Mouse (Mus musculus): ENCODE results near the gene Cilp. TPM values are rescaled to one million over a fixed set of nuclear protein-coding genes. Genes with fewer than 3 reads are reported as not detected.

Cilp gene
- total RNA-seq, 1 experiment = 0.09 TPM

- no peak overlapping the region for H3K27ac ChIP-seq (ENCODE audit: insufficient read depth, low read depth, low read length, poor library complexity, severe bottlenecking)
- H3K36me3 ChIP-seq (ENCODE audit: control insufficient read depth, insufficient read depth, low read length, poor library complexity, severe bottlenecking) = peaks cover 5% of the 10 kb centered on the region; the same call in 1 of the 2 replicates
- no peak overlapping the region for H3K9ac ChIP-seq (ENCODE audit: insufficient read depth, low read depth, low read length, poor library complexity, severe bottlenecking)
- in situ Hi-C loops (cut with MboI; ENCODE audit: low sequenced_read_pairs in 2 of 2, unreplicated experiment in 2 of 2) = no loop called here
- peaks cover 0 to 3% of the 10 kb centered on the region in 2 experiments; a peak in 2 of 4 replicates for H3K4me1 ChIP-seq (ENCODE audit: control insufficient read depth in 2 of 2, insufficient read depth in 2 of 2, low read length in 2 of 2, poor library complexity in 1 of 2)
- DNase-seq (ENCODE audit: low read depth, low spot score) = no peak
- H3K4me3 ChIP-seq (ENCODE audit: insufficient read depth in 1 of 2, low read depth in 1 of 2, low read length in 2 of 2, poor library complexity in 1 of 2, severe bottlenecking in 1 of 2) = no peak overlapping the region
- TF ChIP-seq ZC3H11A (IDR thresholded peaks at IDR 0.05; ENCODE audit: borderline replicate concordance, low read depth, low read length) (no peak), ZNF384 (IDR thresholded peaks at IDR 0.05; ENCODE audit: low read depth, low read length) (no peak), MAFK (IDR thresholded peaks at IDR 0.05; ENCODE audit: insufficient read depth, low read depth, low read length) (no peak), CHD2 (IDR thresholded peaks at IDR 0.05; ENCODE audit: low read depth, low read length) (no peak), HCFC1 (IDR thresholded peaks at IDR 0.05; ENCODE audit: borderline replicate concordance, insufficient read depth, low read length) (no peak)
- H3K9me3 ChIP-seq (ENCODE audit: control insufficient read depth, insufficient read depth, low read depth, low read length) = no peaks in the 10 kb centered on the region
Measured at GRCm38 (mm10) chr9:65241973-65242372, 23.0 kb upstream of the Cilp start.

- H3K9ac ChIP-seq (ENCODE audit: insufficient read depth, low read depth, low read length, poor library complexity, severe bottlenecking) = no peak overlapping the region
Measured at GRCm38 (mm10) chr9:65243249-65243648, 21.7 kb upstream of the Cilp start.

GRCm38 (mm10) chr9:65244036-65244806 is 20.8 kb upstream of the Cilp start:
- Histone ChIP-seq H3K4me1 (ENCODE audit: control insufficient read depth in 2 of 2, insufficient read depth in 2 of 2, low read length in 2 of 2, poor library complexity in 1 of 2) (peaks cover 0 to 8% of the 10 kb centered on the region in 2 experiments; a peak in 2 of 4 replicates), H3K27ac (ENCODE audit: insufficient read depth, low read depth, low read length, poor library complexity, severe bottlenecking) (no peak overlapping the region), H3K9me3 (ENCODE audit: control insufficient read depth, insufficient read depth, low read depth, low read length) (no peaks in the 10 kb centered on the region), H3K9ac (ENCODE audit: insufficient read depth, low read depth, low read length, poor library complexity, severe bottlenecking) (no peak overlapping the region), H3K36me3 (ENCODE audit: control insufficient read depth, insufficient read depth, low read length, poor library complexity, severe bottlenecking) (no peaks in the 10 kb centered on the region), H3K4me3 (ENCODE audit: insufficient read depth in 1 of 2, low read depth in 1 of 2, low read length in 2 of 2, poor library complexity in 1 of 2, severe bottlenecking in 1 of 2) (no peak overlapping the region)
- DNase-seq (ENCODE audit: low read depth, low spot score) = no peak
- in situ Hi-C loops (cut with MboI; ENCODE audit: low sequenced_read_pairs in 2 of 2, unreplicated experiment in 2 of 2) = no loop called here
- TF ChIP-seq HCFC1 (IDR thresholded peaks at IDR 0.05; ENCODE audit: borderline replicate concordance, insufficient read depth, low read length) (no peak), ZC3H11A (IDR thresholded peaks at IDR 0.05; ENCODE audit: borderline replicate concordance, low read depth, low read length) (no peak), CHD2 (IDR thresholded peaks at IDR 0.05; ENCODE audit: low read depth, low read length) (no peak), MAFK (IDR thresholded peaks at IDR 0.05; ENCODE audit: insufficient read depth, low read depth, low read length) (no peak), ZNF384 (IDR thresholded peaks at IDR 0.05; ENCODE audit: low read depth, low read length) (no peak)

More at GRCm38 (mm10) chr9:65243249-65243648, 21.7 kb upstream of the Cilp start:
- H3K4me1 ChIP-seq (ENCODE audit: control insufficient read depth in 2 of 2, insufficient read depth in 2 of 2, low read length in 2 of 2, poor library complexity in 1 of 2) = peaks cover 0 to 8% of the 10 kb centered on the region in 2 experiments; a peak in 2 of 4 replicates
- no peak overlapping the region for H3K4me3 ChIP-seq (ENCODE audit: insufficient read depth in 1 of 2, low read depth in 1 of 2, low read length in 2 of 2, poor library complexity in 1 of 2, severe bottlenecking in 1 of 2)
- no peak overlapping the region for H3K27ac ChIP-seq (ENCODE audit: insufficient read depth, low read depth, low read length, poor library complexity, severe bottlenecking)
- in situ Hi-C loops (cut with MboI; ENCODE audit: low sequenced_read_pairs in 2 of 2, unreplicated experiment in 2 of 2) = no loop called here
- TF ChIP-seq CHD2 (IDR thresholded peaks at IDR 0.05; ENCODE audit: low read depth, low read length) (no peak), MAFK (IDR thresholded peaks at IDR 0.05; ENCODE audit: insufficient read depth, low read depth, low read length) (no peak), ZNF384 (IDR thresholded peaks at IDR 0.05; ENCODE audit: low read depth, low read length) (no peak), ZC3H11A (IDR thresholded peaks at IDR 0.05; ENCODE audit: borderline replicate concordance, low read depth, low read length) (no peak), HCFC1 (IDR thresholded peaks at IDR 0.05; ENCODE audit: borderline replicate concordance, insufficient read depth, low read length) (no peak)
- no peaks in the 10 kb centered on the region for H3K36me3 ChIP-seq (ENCODE audit: control insufficient read depth, insufficient read depth, low read length, poor library complexity, severe bottlenecking)
- H3K9me3 ChIP-seq (ENCODE audit: control insufficient read depth, insufficient read depth, low read depth, low read length) = no peaks in the 10 kb centered on the region
- no peak for DNase-seq (ENCODE audit: low read depth, low spot score)

- in situ Hi-C loops (cut with MboI; ENCODE audit: low sequenced_read_pairs in 2 of 2, unreplicated experiment in 2 of 2) = no loop called here
Measured at GRCm38 (mm10) chr9:65247502-65248376, 17.2 kb upstream of the Cilp start.

More at GRCm38 (mm10) chr9:65247502-65248376, 17.2 kb upstream of the Cilp start:
- TF ChIP-seq ZNF384 (IDR thresholded peaks at IDR 0.05; ENCODE audit: low read depth, low read length) (no peak), ZC3H11A (IDR thresholded peaks at IDR 0.05; ENCODE audit: borderline replicate concordance, low read depth, low read length) (no peak), HCFC1 (IDR thresholded peaks at IDR 0.05; ENCODE audit: borderline replicate concordance, insufficient read depth, low read length) (no peak), MAFK (IDR thresholded peaks at IDR 0.05; ENCODE audit: insufficient read depth, low read depth, low read length) (no peak), CHD2 (IDR thresholded peaks at IDR 0.05; ENCODE audit: low read depth, low read length) (no peak)
- peaks cover 0 to 5% of the 10 kb centered on the region in 2 experiments; a peak in 1 of 4 replicates for H3K4me1 ChIP-seq (ENCODE audit: control insufficient read depth in 2 of 2, insufficient read depth in 2 of 2, low read length in 2 of 2, poor library complexity in 1 of 2)
- no peak overlapping the region for H3K4me3 ChIP-seq (ENCODE audit: insufficient read depth in 1 of 2, low read depth in 1 of 2, low read length in 2 of 2, poor library complexity in 1 of 2, severe bottlenecking in 1 of 2)
- no peaks in the 10 kb centered on the region for H3K36me3 ChIP-seq (ENCODE audit: control insufficient read depth, insufficient read depth, low read length, poor library complexity, severe bottlenecking)
- H3K9ac ChIP-seq (ENCODE audit: insufficient read depth, low read depth, low read length, poor library complexity, severe bottlenecking) = no peak overlapping the region
- H3K27ac ChIP-seq (ENCODE audit: insufficient read depth, low read depth, low read length, poor library complexity, severe bottlenecking) = no peak overlapping the region
- H3K9me3 ChIP-seq (ENCODE audit: control insufficient read depth, insufficient read depth, low read depth, low read length) = no peaks in the 10 kb centered on the region
- DNase-seq (ENCODE audit: low read depth, low spot score) = no peak
